Comparison of ENCODE assay signal across 15 mouse cellular contexts in the genomic region with DNA sequence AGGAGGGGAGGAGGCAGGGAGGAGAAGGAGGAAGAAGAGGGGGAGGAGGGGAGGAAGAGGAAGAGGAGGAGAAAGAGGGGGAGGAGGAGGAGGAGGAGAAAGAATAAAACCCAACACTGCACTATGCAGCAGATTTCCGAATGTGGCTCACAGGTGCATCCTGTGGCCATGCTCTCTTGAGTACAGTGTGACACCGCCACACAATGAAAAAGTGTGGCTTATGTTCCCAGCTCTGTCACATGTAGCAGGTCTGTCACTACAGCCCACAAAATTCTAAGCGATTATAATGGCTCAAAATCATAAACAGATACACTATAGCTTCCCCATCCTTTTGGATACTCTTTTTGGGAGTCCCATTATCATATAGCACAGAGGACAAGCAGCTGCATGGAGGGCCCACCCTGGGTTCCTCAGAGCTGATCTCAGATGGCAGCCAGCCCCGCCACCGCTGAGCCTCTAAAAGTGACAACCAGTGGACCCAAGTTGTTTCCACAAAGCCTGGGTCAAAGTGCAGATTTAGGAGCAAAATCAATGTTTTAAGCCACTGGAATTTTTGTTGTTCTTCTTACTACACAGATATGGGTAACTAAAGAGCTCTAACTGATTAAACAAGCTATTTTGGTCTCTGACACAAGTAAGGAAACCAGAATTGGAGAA. TPM values are rescaled to one million over a fixed set of nuclear protein-coding genes. Genes with fewer than 3 reads are reported as not detected.
DNase-seq lines count a peak whose midpoint lies in the region; ATAC-seq and TF ChIP-seq lines count a peak whose summit lies in the region.
"Had no signal": no experiment of that assay in that cellular context is flagged by ENCODE, and none has a peak within 500 bp of the region (broad histone marks: within the 10 kb centered on the region; RNA-seq: fewer than 3 reads in every experiment).

No protein-coding gene starts in this region.

- TF ChIP-seq CTCF in heart, postnatal 0 days (IDR thresholded peaks at IDR 0.05; ENCODE audit: low read depth): no peak

- no peak overlapping the region for H3K4me3 ChIP-seq in heart, postnatal 0 days (ENCODE audit: low read depth, low read length)
- H3K4me3 ChIP-seq: intestine, embryonic 15.5 days; limb, embryonic 12.5 days; stomach, embryonic 15.5 days had no signal

- WGBS in heart, postnatal 0 days: 73% methylated on average over 5 of the region's 5 CpGs

- peaks cover 16% of the 10 kb centered on the region for H3K4me1 ChIP-seq in heart, postnatal 0 days (ENCODE audit: control insufficient read depth, insufficient read depth)

- no peak for DNase-seq in heart, postnatal 0 days (ENCODE audit: low spot score)
- no peak for DNase-seq in heart, adult 9 months (ENCODE audit: low spot score in 2 of 2)
- DNase-seq in A20 (ENCODE audit: low read depth, low spot score): peak; percentile 86
- DNase-seq in thymus, adult 18-20 months: peak; percentile 44 to 67
- no peak for DNase-seq in right cerebral cortex, postnatal 14 days
- DNase-seq in lung, postnatal 10 days: no peak
- no peak for DNase-seq in layer of hippocampus, adult 11-12 months (ENCODE audit: low spot score)
- DNase-seq: cerebellum, adult 18-20 months; kidney, postnatal 36 days; right cerebral cortex, adult 18-20 months had no signal

- H3K4me2 ChIP-seq in heart, postnatal 0 days (ENCODE audit: low read depth, low read length): no peak overlapping the region
- H3K4me2 ChIP-seq: intestine, embryonic 15.5 days; limb, embryonic 12.5 days; stomach, embryonic 15.5 days had no signal

- no peak overlapping the region for H3K9ac ChIP-seq in heart, postnatal 0 days (replicated peaks; ENCODE audit: low read depth, low read length)
- H3K9ac ChIP-seq: intestine, embryonic 15.5 days; limb, embryonic 12.5 days; stomach, embryonic 15.5 days had no signal

- peak overlapping the region; percentile 50; the same call in 1 of the 2 replicates for H3K27ac ChIP-seq in heart, postnatal 0 days (ENCODE audit: low read depth)
- H3K27ac ChIP-seq: intestine, embryonic 15.5 days; limb, embryonic 12.5 days; stomach, embryonic 15.5 days had no signal

- no peaks in the 10 kb centered on the region for H3K27me3 ChIP-seq in heart, postnatal 0 days (ENCODE audit: control insufficient read depth, insufficient read depth, low read length)
- H3K27me3 ChIP-seq: intestine, embryonic 15.5 days; limb, embryonic 12.5 days; stomach, embryonic 15.5 days had no signal

- H3K36me3 ChIP-seq in heart, postnatal 0 days (replicated peaks; ENCODE audit: control insufficient read depth, insufficient read depth, low read length): peaks cover 9% of the 10 kb centered on the region; the same call in 1 of the 2 replicates
- H3K36me3 ChIP-seq: intestine, embryonic 15.5 days; limb, embryonic 12.5 days; stomach, embryonic 15.5 days had no signal

- H3K9me3 ChIP-seq in heart, postnatal 0 days (replicated peaks; ENCODE audit: control insufficient read depth, low read length): no peaks in the 10 kb centered on the region
- H3K9me3 ChIP-seq: intestine, embryonic 15.5 days; stomach, embryonic 15.5 days had no signal

- no peak for ATAC-seq in heart, postnatal 0 days (ENCODE audit: insufficient read depth, low read depth)
- peak; percentile 86 to 95 for ATAC-seq in hematopoietic stem cell, adult 5-6 weeks (replicated peaks in 1 of 2; ENCODE audit: insufficient read depth in 1 of 2, low FRiP score in 2 of 2, low TSS enrichment in 1 of 2, low read depth in 1 of 2, poor library complexity in 2 of 2, severe bottlenecking in 2 of 2)
- ATAC-seq: forebrain, embryonic 14.5 days; intestine, embryonic 15.5 days had no signal

- no peak for TF ChIP-seq EP300 in heart, postnatal 0 days (IDR thresholded peaks at IDR 0.05; ENCODE audit: low read depth)

RNA-seq across cellular contexts. Expression of gene Uvrag, which starts 19.9 kb away (rescaled TPM):
- 37.2 and 38.1 TPM in 2 replicates for total RNA-seq in heart, postnatal 0 days (2014; rRNA removed; ENCODE audit: low replicate concordance)
- polyA plus RNA-seq in heart, postnatal 0 days (2015; fragmentation: Nextera tagmentation; extraction: Ambion mirVana): 11.1 and 11.8 TPM in 2 replicates
- total RNA-seq in hematopoietic stem cell, adult 5-6 weeks (2017): 34.4 and 39.3 TPM in 2 replicates

Comparison
In these comparisons a context has a peak if more than half of its experiments do, and no peak if none do; other contexts are left out.
1. DNase-seq: peak in A20 (single experiment) and thymus, adult 18-20 months (2 of 2); none in heart, postnatal 0 days (single experiment), heart, adult 9 months (0 of 2), right cerebral cortex, postnatal 14 days (single experiment), lung, postnatal 10 days (single experiment) and layer of hippocampus, adult 11-12 months (single experiment).